Mouse (Mus musculus): Measurements from ENCODE around the gene Tubb2a.
"Not testable (repeated sequence)": the region's sequence is repeated elsewhere in the genome, so short reads cannot be mapped to it uniquely, and the experiment has no call there.

Tubb2a gene

GRCm38 (mm10) chr13:34089358-34089757, 11.6 kb upstream of the Tubb2a start:
- DNase-seq (ENCODE audit: low read depth), result no peak

GRCm38 (mm10) chr13:34088871-34089288, 11.1 kb upstream of the Tubb2a start:
- DNase-seq (ENCODE audit: low read depth), result no peak

- DNase-seq (ENCODE audit: low read depth), result not testable (repeated sequence)
Measured at GRCm38 (mm10) chr13:34088201-34088649, 10.4 kb upstream of the Tubb2a start.

- DNase-seq (ENCODE audit: low read depth), result no peak
Measured at GRCm38 (mm10) chr13:34087052-34087812, 9.4 kb upstream of the Tubb2a start.

GRCm38 (mm10) chr13:34084026-34084750, 6.4 kb upstream of the Tubb2a start:
- no peak for DNase-seq (ENCODE audit: low read depth)

- no peak for DNase-seq (ENCODE audit: low read depth)
Measured at GRCm38 (mm10) chr13:34081926-34082325, 4.1 kb upstream of the Tubb2a start.

- DNase-seq (ENCODE audit: low read depth), result no peak
Measured at GRCm38 (mm10) chr13:34079801-34080200, 2.0 kb upstream of the Tubb2a start.

GRCm38 (mm10) chr13:34078500-34079280, 883 bp upstream of the Tubb2a start:
- no peak for DNase-seq (ENCODE audit: low read depth)

- DNase-seq (ENCODE audit: low read depth), result no peak
Measured at GRCm38 (mm10) chr13:34076561-34077491, 981 bp downstream of the Tubb2a start.

- not testable (repeated sequence) for DNase-seq (ENCODE audit: low read depth)
Measured at GRCm38 (mm10) chr13:34075893-34076292, 1.9 kb downstream of the Tubb2a start.

- DNase-seq (ENCODE audit: low read depth), result not testable (repeated sequence)
Measured at GRCm38 (mm10) chr13:34074441-34074840, 3.4 kb downstream of the Tubb2a start.

GRCm38 (mm10) chr13:34072847-34073246, 5.0 kb downstream of the Tubb2a start:
- DNase-seq (ENCODE audit: low read depth), result no peak

GRCm38 (mm10) chr13:34071836-34072235, 6.0 kb downstream of the Tubb2a start:
- DNase-seq (ENCODE audit: low read depth), result no peak

- no peak for DNase-seq (ENCODE audit: low read depth)
Measured at GRCm38 (mm10) chr13:34070296-34070695, 7.5 kb downstream of the Tubb2a start.

- DNase-seq (ENCODE audit: low read depth), result no peak
Measured at GRCm38 (mm10) chr13:34066351-34066750, 11.5 kb downstream of the Tubb2a start.

- DNase-seq (ENCODE audit: low read depth), result no peak
Measured at GRCm38 (mm10) chr13:34062466-34062865, 15.3 kb downstream of the Tubb2a start.

GRCm38 (mm10) chr13:34060061-34060460, 17.7 kb downstream of the Tubb2a start:
- DNase-seq (ENCODE audit: low read depth), result no peak

- no peak for DNase-seq (ENCODE audit: low read depth)
Measured at GRCm38 (mm10) chr13:34057252-34057651, 20.6 kb downstream of the Tubb2a start.

- DNase-seq (ENCODE audit: low read depth), result no peak
Measured at GRCm38 (mm10) chr13:34054983-34055382, 22.8 kb downstream of the Tubb2a start.

- DNase-seq (ENCODE audit: low read depth), result no peak
Measured at GRCm38 (mm10) chr13:34054391-34054790, 23.4 kb downstream of the Tubb2a start.

- no peak for DNase-seq (ENCODE audit: low read depth)
Measured at GRCm38 (mm10) chr13:34053673-34054282, 24.0 kb downstream of the Tubb2a start.

Data from c-Kit-positive CD71-positive TER-119-negative erythroid progenitor cells, embryonic 14.5 days (primary cell).